In the genomic region with DNA sequence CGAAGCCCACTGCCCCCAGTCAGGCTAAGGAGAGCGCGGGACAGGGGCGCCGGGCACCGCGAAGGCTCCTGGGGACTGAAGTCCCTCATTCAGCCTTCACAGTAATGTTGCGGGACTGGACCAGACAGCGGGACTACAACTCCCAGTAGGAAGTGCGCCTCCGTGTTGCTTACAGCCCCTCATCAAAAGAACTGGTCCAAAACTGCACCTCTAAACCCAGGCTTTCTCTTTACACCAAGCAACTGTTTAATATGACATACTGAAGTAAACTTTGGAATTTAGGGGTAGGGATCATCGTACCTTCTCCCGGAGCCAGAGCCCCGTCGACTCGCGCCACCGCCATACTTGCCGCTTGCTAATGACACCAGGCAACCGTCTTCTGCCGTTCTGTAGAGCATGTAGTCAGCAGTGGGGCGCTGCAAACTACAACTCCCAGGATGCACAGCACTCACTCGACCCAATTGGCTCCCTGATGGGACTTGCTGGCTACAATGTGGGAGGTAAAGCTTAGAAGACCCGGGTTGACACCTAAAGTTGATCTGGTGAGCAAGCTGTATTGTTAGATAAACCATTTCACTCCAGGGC, we compare ENCODE assay signal across 8 mouse cellular contexts. TPM values are rescaled to one million over a fixed set of nuclear protein-coding genes. Genes with fewer than 3 reads are reported as not detected.
DNase-seq lines count a peak whose midpoint lies in the region; ATAC-seq and TF ChIP-seq lines count a peak whose summit lies in the region.

A gene (minus strand): TSS at position 403 of the 585 bp plus-strand sequence.

- 0 out of 2 replicates have a peak, but pooled peaks cover 7% of the 10 kb centered on the region for H3K79me2 ChIP-seq in CH12.LX (replicated peaks; ENCODE audit: control insufficient read depth, extremely low read depth, insufficient read depth, poor library complexity, severe bottlenecking)

- DNase-seq in CH12.LX (ENCODE audit: extremely low read depth): peak; percentile 97
- peak; percentile 89 for DNase-seq in c-Kit-positive CD71-positive TER-119-negative erythroid progenitor cells, embryonic 14.5 days (ENCODE audit: low read depth)
- peak; percentile 92 for DNase-seq in forebrain, embryonic 11.5 days (ENCODE audit: low spot score)
- DNase-seq in heart, postnatal 0 days (ENCODE audit: low spot score): peak; percentile 95
- DNase-seq in kidney, postnatal 4 days: peak; percentile 89 to 93

- H3K4me3 ChIP-seq in CH12.LX (replicated peaks in 1 of 3; ENCODE audit: low read depth in 2 of 3, low read length in 2 of 3, poor library complexity in 1 of 3): peak within 1 kb of the TSS; percentile 65 to 81 (median 71)
- peak within 1 kb of the TSS; percentile 75 for H3K4me3 ChIP-seq in forebrain, embryonic 11.5 days (ENCODE audit: low read depth, low read length)
- H3K4me3 ChIP-seq in heart, postnatal 0 days (ENCODE audit: low read depth, low read length): peak within 1 kb of the TSS; percentile 95
- peak within 1 kb of the TSS; percentile 75 for H3K4me3 ChIP-seq in liver, embryonic 16.5 days (ENCODE audit: low read depth, low read length)
- peak within 1 kb of the TSS; percentile 84 for H3K4me3 ChIP-seq in neural tube, embryonic 13.5 days
- peak within 1 kb of the TSS; percentile 86 for H3K4me3 ChIP-seq in testis, adult 2 months (ENCODE audit: control insufficient read depth, low read depth, low read length)

- dilution Hi-C loops in CH12.LX (cut with MboI; ENCODE audit: extremely low pct_ligation_motif_present, extremely low pct_unique_long_range_greater_than_20kb, low sequenced_read_pairs): no loop called here

- H3K36me3 ChIP-seq in CH12.LX (replicated peaks in 1 of 2; ENCODE audit: control insufficient read depth in 1 of 2, insufficient read depth in 1 of 2, low read length in 1 of 2): peaks cover 5 to 20% of the 10 kb centered on the region in 2 experiments
- H3K36me3 ChIP-seq in forebrain, embryonic 11.5 days (ENCODE audit: control insufficient read depth, insufficient read depth, low read length): no peaks in the 10 kb centered on the region
- H3K36me3 ChIP-seq in heart, postnatal 0 days (replicated peaks; ENCODE audit: control insufficient read depth, insufficient read depth, low read length): no peaks in the 10 kb centered on the region; the same call in 1 of the 2 replicates
- H3K36me3 ChIP-seq in liver, embryonic 16.5 days (ENCODE audit: control insufficient read depth, insufficient read depth): no peaks in the 10 kb centered on the region
- peaks cover 6% of the 10 kb centered on the region for H3K36me3 ChIP-seq in neural tube, embryonic 13.5 days
- no peaks in the 10 kb centered on the region; the same call in 1 of the 2 replicates for H3K36me3 ChIP-seq in testis, adult 2 months (ENCODE audit: control insufficient read depth, insufficient read depth, low read length)

- peak within 1 kb of the TSS; percentile 57 for H3K4me2 ChIP-seq in CH12.LX (ENCODE audit: insufficient read depth, low read depth, poor library complexity, severe bottlenecking)
- peak within 1 kb of the TSS; percentile 65 for H3K4me2 ChIP-seq in forebrain, embryonic 11.5 days (ENCODE audit: low read depth, low read length, severe bottlenecking)
- H3K4me2 ChIP-seq in heart, postnatal 0 days (ENCODE audit: low read depth, low read length): peak within 1 kb of the TSS; percentile 95
- H3K4me2 ChIP-seq in liver, embryonic 16.5 days (ENCODE audit: low read depth, low read length): peak within 1 kb of the TSS; percentile 70
- peak within 1 kb of the TSS; percentile 68 for H3K4me2 ChIP-seq in neural tube, embryonic 13.5 days

- no peak for TF ChIP-seq RAD21 in CH12.LX (IDR thresholded peaks at IDR 0.05; ENCODE audit: low read depth, low read length)

- in situ Hi-C loops in CH12.LX (cut with MboI; ENCODE audit: low pct_ligation_motif_present, low pct_unique_long_range_greater_than_20kb, low sequenced_read_pairs): loop anchor here (25.0 kb wide), 1 partner anchor 778 kb away; a partner anchor contains a TSS

- no peak for TF ChIP-seq EP300 in CH12.LX (IDR thresholded peaks at IDR 0.05; ENCODE audit: low read length)
- no peak for TF ChIP-seq EP300 in heart, postnatal 0 days (IDR thresholded peaks at IDR 0.05; ENCODE audit: low read depth)

- ATAC-seq in forebrain, embryonic 11.5 days (replicated peaks; ENCODE audit: low FRiP score): peak; percentile 99
- ATAC-seq in heart, postnatal 0 days (ENCODE audit: insufficient read depth, low read depth): peak; percentile 99
- peak; percentile 98 for ATAC-seq in liver, embryonic 16.5 days (ENCODE audit: low read depth)
- peak; percentile 100 for ATAC-seq in neural tube, embryonic 13.5 days (ENCODE audit: low read depth)

- no peaks in the 10 kb centered on the region for H3K27me3 ChIP-seq in CH12.LX (replicated peaks)
- no peaks in the 10 kb centered on the region for H3K27me3 ChIP-seq in forebrain, embryonic 11.5 days (ENCODE audit: control insufficient read depth, insufficient read depth, low read length)
- H3K27me3 ChIP-seq in heart, postnatal 0 days (ENCODE audit: control insufficient read depth, insufficient read depth, low read length): no peaks in the 10 kb centered on the region
- H3K27me3 ChIP-seq in liver, embryonic 16.5 days (ENCODE audit: control insufficient read depth, insufficient read depth, low read depth, low read length): no peaks in the 10 kb centered on the region
- H3K27me3 ChIP-seq in neural tube, embryonic 13.5 days: no peaks in the 10 kb centered on the region
- H3K27me3 ChIP-seq in testis, adult 2 months (ENCODE audit: control insufficient read depth, insufficient read depth, low read length): no peaks in the 10 kb centered on the region

- H3K27ac ChIP-seq in CH12.LX (ENCODE audit: insufficient read depth, low read depth): peak within 1 kb of the TSS; percentile 8; the same call in 1 of the 2 replicates
- H3K27ac ChIP-seq in forebrain, embryonic 11.5 days (ENCODE audit: low read depth, low read length): peak within 1 kb of the TSS; percentile 39; the same call in 1 of the 2 replicates
- peak within 1 kb of the TSS; percentile 72 for H3K27ac ChIP-seq in heart, postnatal 0 days (ENCODE audit: low read depth)
- peak within 1 kb of the TSS; percentile 32 for H3K27ac ChIP-seq in liver, embryonic 16.5 days (ENCODE audit: low read length)
- H3K27ac ChIP-seq in neural tube, embryonic 13.5 days (replicated peaks): peak within 1 kb of the TSS; percentile 75
- peak within 1 kb of the TSS; percentile 86 for H3K27ac ChIP-seq in testis, adult 2 months (ENCODE audit: control insufficient read depth, insufficient read depth, low read depth, low read length)

- no peak for TF ChIP-seq CTCF in CH12.LX (conservative IDR thresholded peaks at IDR 0.05 in 1 of 2, IDR thresholded peaks at IDR 0.05 in 1 of 2; ENCODE audit: low read depth in 2 of 2, low read length in 2 of 2)
- no peak for TF ChIP-seq CTCF in heart, postnatal 0 days (IDR thresholded peaks at IDR 0.05; ENCODE audit: low read depth)
- TF ChIP-seq CTCF in testis, adult 2 months (IDR thresholded peaks at IDR 0.05; ENCODE audit: control insufficient read depth, insufficient read depth, insufficient replicate concordance, low read depth, low read length): no peak

- H3K9ac ChIP-seq in CH12.LX (ENCODE audit: insufficient read depth, low read depth): peak within 1 kb of the TSS; percentile 69
- H3K9ac ChIP-seq in forebrain, embryonic 11.5 days (ENCODE audit: low read length): peak within 1 kb of the TSS; percentile 80
- H3K9ac ChIP-seq in heart, postnatal 0 days (replicated peaks; ENCODE audit: low read depth, low read length): peak within 1 kb of the TSS; percentile 62
- H3K9ac ChIP-seq in liver, embryonic 16.5 days (ENCODE audit: low read depth, low read length): peak within 1 kb of the TSS; percentile 69
- peak within 1 kb of the TSS; percentile 82 for H3K9ac ChIP-seq in neural tube, embryonic 13.5 days

- peaks cover 3% of the 10 kb centered on the region for H3K9me3 ChIP-seq in CH12.LX (replicated peaks; ENCODE audit: low read length)
- no peaks in the 10 kb centered on the region for H3K9me3 ChIP-seq in forebrain, embryonic 11.5 days (ENCODE audit: control insufficient read depth, low read length)
- no peaks in the 10 kb centered on the region for H3K9me3 ChIP-seq in heart, postnatal 0 days (replicated peaks; ENCODE audit: control insufficient read depth, low read length)
- no peaks in the 10 kb centered on the region for H3K9me3 ChIP-seq in liver, embryonic 16.5 days (replicated peaks; ENCODE audit: control insufficient read depth, low read length)
- no peaks in the 10 kb centered on the region for H3K9me3 ChIP-seq in neural tube, embryonic 13.5 days

- H3K4me1 ChIP-seq in CH12.LX (ENCODE audit: control insufficient read depth in 1 of 2, insufficient read depth in 2 of 2): peaks cover 0 to 14% of the 10 kb centered on the region in 2 experiments; a peak in 1 of 4 replicates
- no peaks in the 10 kb centered on the region for H3K4me1 ChIP-seq in forebrain, embryonic 11.5 days (replicated peaks; ENCODE audit: control insufficient read depth, insufficient read depth, low read length)
- H3K4me1 ChIP-seq in heart, postnatal 0 days (ENCODE audit: control insufficient read depth, insufficient read depth): no peaks in the 10 kb centered on the region
- peaks cover 3% of the 10 kb centered on the region; the same call in 1 of the 2 replicates for H3K4me1 ChIP-seq in liver, embryonic 16.5 days (ENCODE audit: control insufficient read depth, low read depth, low read length)
- peaks cover 11% of the 10 kb centered on the region for H3K4me1 ChIP-seq in neural tube, embryonic 13.5 days (replicated peaks)
- H3K4me1 ChIP-seq in testis, adult 2 months (ENCODE audit: control insufficient read depth, insufficient read depth, low read length): peaks cover 3% of the 10 kb centered on the region

- TF ChIP-seq POLR2A in CH12.LX (IDR thresholded peaks at IDR 0.05; ENCODE audit: low read depth, low read length): peak; percentile 79
- TF ChIP-seq POLR2A in testis, adult 2 months (IDR thresholded peaks at IDR 0.05; ENCODE audit: control insufficient read depth, low read depth, low read length): peak; percentile 79

- under 1% methylated on average over 24 of the region's 24 CpGs for WGBS in forebrain, embryonic 11.5 days
- 0% methylated on average over 24 of the region's 24 CpGs for WGBS in heart, postnatal 0 days
- WGBS in liver, embryonic 16.5 days (ENCODE audit: insufficient replicate concordance): under 1% methylated on average over 24 of the region's 24 CpGs
- WGBS in neural tube, embryonic 13.5 days: under 1% methylated on average over 24 of the region's 24 CpGs

TF ChIP-seq in CH12.LX, 34 proteins besides CTCF, POLR2A, EP300 and RAD21 (continues in another document):
- no peak for TF ChIP-seq CHD1 (IDR thresholded peaks at IDR 0.05; ENCODE audit: low read depth, low read length)

RNA-seq across cellular contexts. Expression of the gene that starts here (rescaled TPM):
- total RNA-seq in CH12.LX (2012; rRNA removed) (24.9 and 26.9 TPM in 2 replicates), CH12.LX (2014; rRNA removed) (27.5 and 28.2 TPM in 2 replicates)
- polyA plus RNA-seq in CH12.LX (2012; ENCODE audit: insufficient read length, low read depth): 16.9 and 19.2 TPM in 2 replicates
- 17.9 and 20.5 TPM in 2 replicates for polyA plus RNA-seq in forebrain, embryonic 11.5 days (2014; fragmentation: Nextera tagmentation; extraction: Ambion mirVana)
- total RNA-seq in heart, postnatal 0 days (2014; rRNA removed; ENCODE audit: low replicate concordance): 5.0 TPM in 2 replicates
- polyA plus RNA-seq in heart, postnatal 0 days (2015; fragmentation: Nextera tagmentation; extraction: Ambion mirVana): 3.1 and 4.9 TPM in 2 replicates
- polyA plus RNA-seq in liver, embryonic 16.5 days (2015; fragmentation: Nextera tagmentation; extraction: Ambion mirVana): 3.5 and 3.7 TPM in 2 replicates
- 13.1 and 16.6 TPM in 2 replicates for polyA plus RNA-seq in neural tube, embryonic 13.5 days (2015; fragmentation: Nextera tagmentation; extraction: Ambion mirVana)
- polyA plus RNA-seq in testis, adult 2 months (2012; rRNA removed): 2.2 and 3.0 TPM in 2 replicates

Comparison
In these comparisons a context has a peak if more than half of its experiments do, and no peak if none do; other contexts are left out.
1. Peak in every context shown above with its lines: DNase-seq, ATAC-seq, H3K4me3 ChIP-seq and H3K27ac ChIP-seq.
2. H3K27ac ChIP-seq: peak in every context shown above with its lines; median percentile 86 in testis, adult 2 months; 75 in neural tube, embryonic 13.5 days; 72 in heart, postnatal 0 days; 39 in forebrain, embryonic 11.5 days; 32 in liver, embryonic 16.5 days; 8 in CH12.LX.